Mouse (Mus musculus): ENCODE results near the gene Epha5.

DNA sequence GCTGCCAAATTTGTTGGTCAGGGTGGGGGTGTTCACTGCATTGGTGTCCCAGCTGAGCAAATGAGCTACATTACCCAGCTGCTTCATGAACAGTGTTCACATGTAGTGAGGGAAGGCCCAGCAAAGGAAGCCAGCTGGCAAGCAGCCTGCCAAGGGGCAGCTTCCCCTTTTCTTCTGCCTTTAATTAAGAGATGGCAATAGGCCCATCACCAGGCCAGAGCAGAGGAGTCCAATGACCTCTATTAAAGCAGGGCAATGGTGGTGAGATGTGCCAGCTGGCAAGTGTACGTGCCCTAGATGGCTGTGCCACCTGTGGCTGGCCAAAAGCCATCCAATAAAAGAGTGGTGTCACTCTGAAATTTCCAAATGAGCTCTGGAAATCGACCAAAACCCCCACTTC lies 264.1 kb downstream of the Epha5 start:
- TF ChIP-seq CTCF (IDR thresholded peaks at IDR 0.05; ENCODE audit: low read depth) (no peak), EP300 (optimal IDR thresholded peaks at IDR 0.05) (no peak)

Data from stomach, postnatal 0 days (tissue).